Mouse (Mus musculus) ES-E14 (cell line): Measurements from ENCODE around the gene Sh2d5. TPM values are rescaled to one million over a fixed set of nuclear protein-coding genes. Genes with fewer than 3 reads are reported as not detected.

Experiments used
- DNase-seq: peaks from one replicate; pipeline ENCODE4 v3.0.0-alpha.2; 2013; ENCODE audit warnings: low read depth, low spot score
- H3K27ac ChIP-seq: 2 replicates; pipeline ENCODE4 v1.5.1; 2012; ENCODE audit warnings: low read depth, mild to moderate bottlenecking, low read length, moderate library complexity, mixed read lengths; ENCODE audit not compliant: poor library complexity, insufficient read depth, severe bottlenecking
- H3K36me3 ChIP-seq: 2 replicates; pipeline ENCODE4 v1.6.1; 2012; ENCODE audit warnings: mild to moderate bottlenecking, low read length, moderate library complexity, mixed read lengths; ENCODE audit not compliant: control insufficient read depth, poor library complexity, insufficient read depth, severe bottlenecking
- H3K4me1 ChIP-seq, 2 experiments: fragments of 150-350 bp in 1 of 2; sonication (generic) in 1 of 2; 2 replicates each; pipeline ENCODE4 v1.6.1; 2012; ENCODE audit warnings: low read length in 2 of 2, mild to moderate bottlenecking in 1 of 2, mixed read lengths in 1 of 2; ENCODE audit not compliant: control insufficient read depth in 2 of 2, insufficient read depth in 2 of 2, poor library complexity in 1 of 2
- H3K4me3 ChIP-seq, 2 experiments: fragments of 150-350 bp in 1 of 2; sonication (generic) in 1 of 2; 2 replicates each; pipeline ENCODE4 v1.5.1; 2012; ENCODE audit warnings: low read length in 2 of 2, low read depth in 1 of 2, mild to moderate bottlenecking in 1 of 2, mixed read lengths in 1 of 2; ENCODE audit not compliant: insufficient read depth in 1 of 2, poor library complexity in 1 of 2, severe bottlenecking in 1 of 2
- H3K9ac ChIP-seq: 2 replicates; pipeline ENCODE4 v1.6.1; 2012; ENCODE audit warnings: low read depth, mild to moderate bottlenecking, low read length, mixed read lengths; ENCODE audit not compliant: poor library complexity, insufficient read depth, severe bottlenecking
- H3K9me3 ChIP-seq: fragments of 150-350 bp; sonication (generic); 2 replicates; pipeline ENCODE4 v1.6.1; 2012; ENCODE audit warnings: low read depth, mild to moderate bottlenecking, low read length; ENCODE audit not compliant: control insufficient read depth, insufficient read depth
- CHD2 ChIP-seq: IDR thresholded peaks from 2 replicates; pipeline ENCODE4 v1.6.1; 2014; ENCODE audit warnings: mild to moderate bottlenecking, low read depth, low read length, inconsistent platforms
- HCFC1 ChIP-seq: IDR thresholded peaks from 2 replicates; pipeline ENCODE4 v1.6.1; 2012; ENCODE audit warnings: low read length, inconsistent platforms, borderline replicate concordance; ENCODE audit not compliant: insufficient read depth
- MAFK ChIP-seq: IDR thresholded peaks from 2 replicates; pipeline ENCODE4 v1.6.1; 2014; ENCODE audit warnings: mild to moderate bottlenecking, low read depth, low read length, inconsistent platforms; ENCODE audit not compliant: insufficient read depth
- ZC3H11A ChIP-seq: IDR thresholded peaks from 2 replicates; pipeline ENCODE4 v1.6.1; 2012; ENCODE audit warnings: low read depth, mild to moderate bottlenecking, inconsistent platforms, low read length, borderline replicate concordance
- ZNF384 ChIP-seq: IDR thresholded peaks from 2 replicates; pipeline ENCODE4 v1.6.1; 2012; ENCODE audit warnings: low read depth, low read length, inconsistent platforms
- in situ Hi-C, 2 experiments: fragments of 600-800 bp; cut with MboI; formaldehyde crosslinking; loops; one replicate each; pipeline ENCODE4 v1.15.1; 2025; ENCODE audit warnings: low sequenced_read_pairs in 2 of 2, inconsistent platforms in 1 of 2; ENCODE audit not compliant: unreplicated experiment in 2 of 2
- total RNA-seq: library from RNA; depleted of rRNA; stranded (reverse); fragments of 300-350 nt; gene quantifications from 2 replicates; pipeline ENCODE4 v1.2.3, GENCODE M21; 2012; rRNA removed

Sh2d5 gene
- 2.9 and 4.6 TPM in 2 replicates for total RNA-seq

DNA sequence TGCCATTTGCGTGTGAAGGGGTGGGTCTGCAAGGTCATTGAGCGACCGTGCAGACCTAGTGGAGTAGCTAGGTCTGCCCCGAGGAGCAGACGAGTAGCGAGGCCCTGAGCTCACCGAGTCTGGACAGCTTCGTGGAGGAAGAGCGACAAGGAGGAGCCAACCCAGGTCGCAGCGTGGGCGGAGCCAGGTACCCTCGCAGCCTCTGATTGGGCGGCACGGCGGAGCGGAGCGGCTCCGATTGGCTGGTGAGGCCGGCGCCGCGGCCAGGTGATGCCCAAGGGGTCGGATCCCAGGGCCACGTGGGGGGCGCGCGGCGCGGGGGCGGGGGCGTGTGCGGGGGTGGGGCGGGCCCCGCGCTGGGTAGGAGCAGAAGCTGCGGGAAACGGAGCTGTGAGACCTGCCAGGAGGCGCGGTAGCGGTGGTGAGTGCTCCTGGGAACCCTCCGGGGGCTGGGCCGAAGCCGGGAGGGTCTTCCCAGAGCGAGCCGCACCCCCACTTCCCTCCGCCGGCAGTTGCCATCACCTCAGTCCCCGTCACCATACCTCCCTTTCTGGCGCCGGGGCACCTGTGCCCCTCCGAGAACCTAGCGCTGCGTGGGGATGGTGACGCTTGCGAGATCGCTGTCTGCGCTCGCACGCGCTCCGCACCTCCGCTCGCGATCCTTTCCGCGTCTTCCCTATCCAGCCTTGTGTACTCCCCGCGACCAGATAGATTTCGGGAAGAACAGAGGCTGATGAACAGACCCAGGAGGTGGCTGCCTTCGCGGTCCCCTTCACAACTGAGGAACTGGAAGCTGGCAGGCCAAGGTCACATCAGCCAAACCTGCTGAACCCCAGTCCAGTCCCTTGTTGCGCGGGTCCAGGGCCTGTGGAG, at the start of gene Sh2d5, which contains the start of gene Kif17:
TSS of gene Sh2d5 (plus strand) at position 316 of the 873 bp plus-strand sequence.
TSS of gene Kif17 (plus strand) at position 348 of the 873 bp plus-strand sequence.
- no peak within 1 kb of the TSS for H3K27ac ChIP-seq
- peaks cover 9 to 19% of the 10 kb centered on the region in 2 experiments; a peak in 3 of 4 replicates for H3K4me1 ChIP-seq
- H3K36me3 ChIP-seq = no peaks in the 10 kb centered on the region
- in situ Hi-C loops = no loop called here
- DNase-seq = peak; percentile 84
- peak within 1 kb of the TSS; percentile 52 for H3K9ac ChIP-seq
- no peaks in the 10 kb centered on the region for H3K9me3 ChIP-seq
- peak within 1 kb of the TSS; percentile 74 to 88 for H3K4me3 ChIP-seq
- no peak for TF ChIP-seq ZNF384
- no peak for TF ChIP-seq ZC3H11A
- no peak for TF ChIP-seq CHD2
- no peak for TF ChIP-seq MAFK
- TF ChIP-seq HCFC1 = no peak

DNA sequence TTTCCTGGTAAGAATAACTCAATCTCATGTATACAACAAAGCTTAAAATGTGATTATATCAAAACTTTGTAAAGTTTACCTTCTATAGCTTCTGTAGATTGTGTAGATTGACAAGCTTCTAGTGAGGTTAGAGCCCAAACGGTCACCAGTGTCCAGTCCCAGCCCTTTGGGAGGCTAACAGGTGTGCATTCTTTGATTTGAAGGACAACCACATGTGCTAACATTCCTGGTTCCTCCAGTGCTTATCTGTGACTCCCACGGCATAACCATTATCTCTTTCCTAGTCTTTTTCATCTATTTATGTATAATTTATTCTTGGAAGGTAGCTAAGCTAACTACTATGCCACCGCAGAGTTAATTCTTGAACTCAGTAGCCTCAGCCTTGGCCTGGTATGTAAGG, 49.4 kb upstream of the Sh2d5 start:
- no peak overlapping the region for H3K9ac ChIP-seq
- TF ChIP-seq ZC3H11A (no peak), MAFK (no peak), ZNF384 (no peak), HCFC1 (no peak), CHD2 (no peak)
- H3K4me1 ChIP-seq = peaks cover 0 to 2% of the 10 kb centered on the region in 2 experiments; a peak in 1 of 4 replicates
- H3K36me3 ChIP-seq = peaks cover 16% of the 10 kb centered on the region; the same call in 1 of the 2 replicates
- DNase-seq = no peak
- no peaks in the 10 kb centered on the region for H3K9me3 ChIP-seq
- H3K27ac ChIP-seq = no peak overlapping the region
- H3K4me3 ChIP-seq = no peak overlapping the region
- in situ Hi-C loops = no loop called here

DNA sequence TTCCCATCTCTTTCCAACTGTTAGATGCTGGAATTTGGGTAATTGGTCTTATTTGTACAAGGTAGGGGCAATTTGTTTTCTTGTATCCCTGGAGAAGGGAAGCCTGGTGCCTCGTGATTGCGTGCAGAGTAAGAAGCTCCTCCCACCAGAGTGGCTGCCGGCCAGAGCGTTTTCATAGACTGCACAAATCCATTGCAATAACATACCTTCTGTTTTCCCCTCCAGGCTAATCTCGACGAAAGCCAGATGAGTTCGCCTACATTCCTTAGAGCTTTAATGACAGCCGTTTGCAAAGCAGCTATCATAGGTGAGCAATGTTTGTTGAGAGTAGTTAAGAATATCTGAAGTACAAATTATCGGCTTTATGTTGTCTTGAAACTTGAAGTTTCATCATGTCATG, 48.5 kb upstream of the Sh2d5 start:
- Histone ChIP-seq H3K36me3 (peaks cover 12% of the 10 kb centered on the region; the same call in 1 of the 2 replicates), H3K9ac (no peak overlapping the region), H3K9me3 (no peaks in the 10 kb centered on the region), H3K4me3 (no peak overlapping the region), H3K4me1 (peaks cover 0 to 5% of the 10 kb centered on the region in 2 experiments; a peak in 1 of 4 replicates), H3K27ac (no peak overlapping the region)
- no peak for DNase-seq
- in situ Hi-C loops = no loop called here
- TF ChIP-seq MAFK = no peak
- no peak for TF ChIP-seq ZNF384
- no peak for TF ChIP-seq CHD2
- TF ChIP-seq ZC3H11A = no peak
- no peak for TF ChIP-seq HCFC1

DNA sequence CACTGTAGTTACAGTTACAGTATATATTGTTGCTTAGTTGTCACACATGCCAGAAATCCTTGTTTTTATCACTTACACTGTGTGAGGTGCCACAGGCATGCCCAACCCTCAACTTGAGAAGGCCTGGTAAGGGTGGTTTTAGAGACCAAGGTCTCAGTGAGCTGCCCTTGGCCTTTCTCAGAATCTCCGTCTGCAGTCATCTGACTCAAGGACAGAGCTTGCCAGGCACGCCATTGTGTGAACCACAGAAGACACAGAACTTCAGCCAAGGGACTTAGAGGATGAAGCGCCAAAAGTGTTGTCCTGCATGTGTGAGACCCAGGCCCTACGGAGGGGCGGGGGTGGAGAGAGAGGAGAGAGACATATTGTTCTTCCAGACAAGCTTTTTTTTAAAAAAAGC, 40.1 kb upstream of the Sh2d5 start:
- in situ Hi-C loops = no loop called here

More for the DNA sequence above, 40.1 kb upstream of the Sh2d5 start:
- H3K27ac ChIP-seq = no peak overlapping the region
- TF ChIP-seq ZNF384 (no peak), CHD2 (no peak), MAFK (no peak), HCFC1 (no peak), ZC3H11A (no peak)
- H3K36me3 ChIP-seq = peaks cover 3% of the 10 kb centered on the region; the same call in 1 of the 2 replicates
- H3K9ac ChIP-seq = no peak overlapping the region
- no peak for DNase-seq
- no peak overlapping the region for H3K4me3 ChIP-seq
- peaks cover 0 to 5% of the 10 kb centered on the region in 2 experiments; a peak in 1 of 4 replicates for H3K4me1 ChIP-seq
- no peaks in the 10 kb centered on the region for H3K9me3 ChIP-seq
